Mouse (Mus musculus) common myeloid progenitor, adult 5-6 weeks (primary cell): ENCODE data around the gene Dph2. TPM values are rescaled to one million over a fixed set of nuclear protein-coding genes. Genes with fewer than 3 reads are reported as not detected.

ENCODE experiments used
- ATAC-seq: replicated peaks from 2 replicates; pipeline ENCODE4 v1.8.0; 2016; ENCODE audit warnings: low read depth, mild to moderate bottlenecking, moderate TSS enrichment, inconsistent platforms; ENCODE audit not compliant: poor library complexity, severe bottlenecking
- total RNA-seq: library from RNA; stranded (forward); fragments of 200-1000, 187-1606 nt; gene quantifications from 2 replicates; pipeline ENCODE4 v1.2.3, GENCODE M21; 2017

Gene Dph2
- 6.6 and 7.0 TPM in 2 replicates for total RNA-seq

DNA sequence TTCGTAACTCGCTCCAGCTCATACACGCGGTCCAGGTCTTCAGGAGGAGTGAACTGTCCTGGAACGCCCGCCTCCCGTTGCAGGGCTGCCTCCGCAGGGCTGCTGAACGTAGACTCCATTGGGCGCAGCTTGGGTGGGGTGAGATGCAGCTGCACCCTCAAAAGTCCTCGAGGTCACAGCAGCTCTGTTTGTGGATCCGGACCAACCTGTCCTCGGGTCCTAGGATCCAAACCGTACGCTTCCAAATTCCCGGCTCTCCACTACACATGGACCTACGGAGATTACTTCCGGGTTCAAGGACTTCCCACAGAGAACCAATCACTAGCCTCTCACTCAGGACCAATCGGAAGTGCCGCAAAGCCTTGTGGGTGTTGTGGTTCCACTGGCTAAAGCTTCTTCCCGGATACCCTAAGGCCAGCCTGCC, at the start of gene Dph2:
Gene Dph2 (minus strand): TSS at position 295 of the 424 bp plus-strand sequence.
- ATAC-seq, result peak; percentile 93

DNA sequence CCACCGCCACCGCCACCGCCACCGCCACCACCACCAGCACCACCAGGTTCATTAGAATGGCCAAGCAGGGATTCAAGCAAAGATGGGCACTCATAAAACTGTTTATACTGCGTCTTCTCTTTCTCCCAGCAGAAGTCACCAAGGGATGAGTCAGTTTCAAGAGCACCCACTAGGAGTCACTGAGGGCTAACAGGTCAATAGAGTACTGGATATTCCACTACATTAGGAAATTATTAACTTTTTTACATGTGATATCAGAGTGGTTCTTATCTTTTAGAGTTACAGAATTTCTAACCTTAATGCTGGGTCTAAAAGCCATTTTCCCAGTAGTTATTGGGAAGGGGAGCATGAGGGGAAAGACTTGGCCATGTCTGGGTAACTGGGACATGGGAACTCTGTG, 45.1 kb upstream of the Dph2 start:
- ATAC-seq, result no peak

DNA sequence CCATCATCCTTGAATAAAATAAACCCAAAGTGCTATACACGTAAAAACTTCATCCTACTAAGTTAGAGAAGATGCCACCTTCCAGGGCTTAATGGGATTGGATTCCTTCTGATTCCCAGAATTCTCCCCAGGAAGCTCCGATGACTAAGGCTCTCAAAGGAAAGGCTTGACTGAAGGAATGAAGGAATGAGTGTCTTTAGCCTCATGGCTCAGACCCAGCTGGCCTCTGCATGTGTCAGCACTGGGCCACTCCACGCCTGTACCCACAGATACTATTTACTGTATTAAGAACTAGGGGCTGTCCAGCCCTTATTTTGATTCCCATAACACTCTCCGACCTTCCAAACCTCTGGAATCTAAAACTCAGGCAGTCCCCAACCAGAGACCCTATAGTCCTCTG, 42.2 kb upstream of the Dph2 start:
- ATAC-seq, result no peak

DNA sequence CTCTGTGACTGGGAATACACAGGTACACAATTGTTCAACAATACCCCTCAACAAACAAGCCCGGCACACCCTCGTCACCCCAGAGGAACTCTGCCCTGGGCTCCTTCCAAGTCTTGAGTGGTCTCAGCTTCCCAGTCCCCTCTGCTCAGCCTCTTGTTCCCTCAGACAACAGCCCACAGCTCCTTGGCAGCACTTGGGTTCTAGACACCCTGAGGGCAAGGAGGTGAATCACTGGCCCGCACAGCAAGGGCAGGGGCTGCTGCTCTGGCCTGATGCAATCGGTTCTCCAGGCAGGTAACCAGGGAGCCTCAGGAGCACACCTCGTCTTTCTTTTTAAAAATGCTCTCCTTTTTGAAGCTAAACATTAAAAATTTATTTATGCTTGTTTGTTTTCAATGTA, 41.4 kb upstream of the Dph2 start:
- no peak for ATAC-seq

DNA sequence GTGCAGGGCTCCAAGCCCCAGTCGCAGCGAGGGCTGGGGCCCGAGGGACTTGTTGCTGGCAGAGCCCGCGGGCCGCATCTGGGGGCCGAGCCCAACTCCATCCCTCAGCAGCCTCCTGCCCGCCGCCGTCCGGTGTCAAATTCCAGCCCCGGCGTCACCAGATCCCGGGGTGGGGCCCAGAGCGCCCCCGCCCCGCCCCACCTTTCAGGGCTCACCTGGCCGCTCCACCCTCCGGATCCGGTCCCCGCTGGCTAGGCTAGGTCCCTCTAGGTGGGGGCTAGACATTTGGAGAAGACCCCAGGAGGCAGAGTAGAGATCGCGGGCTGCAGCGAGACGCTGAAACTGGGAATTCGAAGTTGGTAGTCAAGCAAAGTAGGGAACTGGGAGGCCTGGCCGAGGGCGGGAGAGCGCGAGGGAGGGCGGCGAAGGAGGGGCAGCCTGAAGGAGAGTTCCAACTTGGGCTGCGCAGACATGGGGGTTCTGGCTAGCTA, 37.6 kb upstream of the Dph2 start, which contains the start of gene Artn:
Gene Artn (minus strand): TSS at position 373 of the 491 bp plus-strand sequence.
- ATAC-seq, result no peak

DNA sequence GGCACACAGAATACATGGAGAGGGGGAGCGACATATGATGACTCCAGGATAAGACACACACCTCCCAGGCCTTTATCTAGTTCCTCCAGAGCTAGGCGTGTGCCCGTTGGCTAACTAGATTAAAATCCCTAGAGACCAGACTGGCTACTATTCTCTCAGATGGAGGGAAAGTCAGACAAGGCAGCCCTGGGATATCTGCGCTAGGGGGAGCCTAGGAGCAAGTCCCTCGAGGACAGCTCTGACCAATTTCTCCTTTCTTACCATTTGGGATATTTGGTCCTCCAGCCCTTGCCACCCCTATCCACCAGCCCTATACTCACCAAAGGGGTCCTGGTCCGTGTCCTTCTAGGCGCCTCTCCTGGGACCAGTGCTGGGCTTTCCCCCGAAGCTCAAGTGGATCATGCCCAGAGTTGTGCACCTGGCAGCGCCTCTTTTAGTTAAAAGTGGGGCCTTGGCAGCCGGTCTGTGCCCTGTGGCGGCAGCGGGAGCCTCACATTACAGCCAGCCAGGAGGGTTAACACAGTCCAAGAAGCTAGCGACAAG, 36.9 kb upstream of the Dph2 start:
- peak; percentile 61 for ATAC-seq

DNA sequence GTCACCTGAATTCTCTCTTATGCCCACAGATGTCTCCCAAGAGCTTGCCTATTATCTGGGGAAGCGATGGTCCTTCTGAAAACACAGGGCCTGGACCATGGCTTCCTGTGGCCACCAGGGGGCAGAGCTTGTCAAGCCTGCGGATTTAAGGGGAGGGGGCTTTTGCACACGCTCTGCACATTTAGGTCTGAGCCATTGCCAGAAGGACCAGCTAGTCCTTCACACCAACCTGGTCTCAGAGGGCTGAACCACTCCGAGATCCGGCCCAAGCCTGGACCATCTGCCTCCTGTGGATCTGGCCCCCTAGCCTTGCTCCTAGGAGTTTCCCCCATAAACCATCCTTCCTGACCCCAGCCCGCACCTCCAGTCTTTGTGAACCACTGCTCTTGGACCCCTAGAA, 36.4 kb upstream of the Dph2 start:
- ATAC-seq, result 0 out of 2 replicates have a peak, but pooled peaks have one; percentile 7

DNA sequence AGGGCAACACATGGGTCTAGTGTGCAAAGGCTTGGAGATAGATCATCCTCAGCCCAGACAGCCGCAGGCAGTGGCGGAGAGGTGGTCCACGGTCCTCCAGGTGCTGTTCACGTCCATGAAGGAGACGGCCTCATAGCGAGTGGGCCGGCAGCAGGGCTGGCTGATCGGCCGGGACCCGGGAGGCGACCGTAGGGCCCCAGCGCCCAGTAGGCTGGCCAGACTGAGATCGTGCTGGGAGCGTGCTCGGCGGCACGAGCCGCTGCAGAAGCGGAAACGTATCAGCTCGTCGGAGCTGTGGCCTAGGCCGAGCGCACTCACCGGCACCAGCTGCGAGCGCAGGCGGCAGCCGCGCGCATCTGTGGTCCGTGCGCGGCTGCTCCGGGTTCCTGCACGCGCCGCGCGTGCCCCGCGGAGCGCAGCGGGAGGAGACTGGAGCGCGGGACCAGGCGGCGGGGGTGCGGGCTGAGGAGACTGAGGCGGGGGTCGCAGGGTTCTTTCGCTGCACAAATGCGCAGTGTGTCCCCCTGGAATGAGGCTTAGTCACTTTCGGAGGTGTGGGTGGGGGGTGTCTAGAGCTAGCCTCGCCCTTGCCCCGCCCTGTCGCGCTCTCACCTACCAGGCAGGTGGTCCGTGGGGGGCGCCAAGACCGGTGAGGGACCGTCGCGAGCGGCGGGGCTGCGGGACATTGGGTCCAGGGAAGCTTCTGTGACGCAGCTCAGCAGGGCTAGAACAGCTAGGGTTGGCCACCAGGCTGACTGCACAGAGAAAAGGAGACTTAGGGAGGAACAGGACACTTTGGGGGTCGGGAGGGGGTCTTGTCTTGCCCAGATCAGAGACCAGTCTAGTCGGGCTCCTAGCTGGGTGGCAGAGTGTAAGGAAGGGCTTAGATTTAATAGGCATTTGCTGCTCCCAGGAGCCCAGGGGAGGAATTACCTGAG, 35.0 kb upstream of the Dph2 start:
- peak; percentile 28; the same call in 1 of the 2 replicates for ATAC-seq

DNA sequence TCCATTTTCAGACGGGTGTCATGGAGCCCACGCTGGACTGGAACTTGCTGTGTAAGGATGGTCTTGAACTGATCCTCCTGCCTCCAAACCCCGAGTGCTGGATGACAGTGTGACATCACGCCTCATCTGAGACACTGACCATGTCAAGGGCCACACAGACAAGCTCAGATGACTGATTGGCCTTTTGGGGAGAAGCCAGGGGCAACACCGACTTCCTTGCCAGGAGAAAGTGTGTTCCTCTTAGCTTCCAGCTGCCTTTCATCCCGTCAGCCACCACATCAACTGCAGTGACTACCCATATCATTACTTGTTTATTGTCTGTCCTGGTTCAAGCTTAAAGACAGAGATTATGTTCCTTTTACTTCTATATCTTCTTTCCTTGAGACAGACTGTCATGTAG, 33.1 kb upstream of the Dph2 start:
- ATAC-seq, result no peak

DNA sequence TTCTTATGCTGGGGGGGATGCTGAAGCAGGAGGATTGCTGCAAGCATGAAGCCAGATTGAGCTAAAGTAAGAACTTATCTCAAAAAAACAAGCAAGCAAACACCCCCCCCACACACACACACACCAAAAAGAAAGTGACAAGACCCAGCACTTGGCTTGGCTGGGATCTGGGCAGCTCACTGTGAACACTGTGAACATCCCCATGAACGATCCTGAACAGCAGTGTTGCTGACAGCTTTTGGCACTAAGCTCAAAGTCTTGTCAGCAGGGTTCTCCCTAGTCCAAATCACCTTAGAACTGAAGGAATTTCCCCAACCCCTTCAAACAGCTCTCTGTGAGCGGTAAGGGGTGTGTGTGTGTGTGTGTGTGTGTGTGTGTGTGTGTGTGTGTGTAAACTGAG, 31.6 kb upstream of the Dph2 start:
- no peak for ATAC-seq

DNA sequence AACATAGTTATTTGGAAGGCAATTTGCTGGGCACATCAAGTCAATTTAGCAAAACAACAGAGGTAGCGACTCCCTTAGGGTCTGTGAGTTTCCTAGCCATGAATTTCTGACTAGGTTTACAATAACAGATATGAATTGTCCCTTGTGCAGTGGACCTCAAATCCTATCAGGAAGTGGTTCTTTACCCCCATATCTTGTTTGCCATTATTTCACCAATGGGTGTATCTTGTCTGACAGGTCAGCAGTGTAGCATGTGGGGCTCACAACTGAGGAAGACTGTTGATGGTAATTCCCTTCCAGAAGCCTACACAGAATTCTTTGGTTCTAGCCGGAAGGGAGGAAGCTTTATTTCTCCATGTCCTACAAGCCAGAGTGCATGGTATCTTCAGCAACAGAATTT, 29.5 kb upstream of the Dph2 start:
- no peak for ATAC-seq

DNA sequence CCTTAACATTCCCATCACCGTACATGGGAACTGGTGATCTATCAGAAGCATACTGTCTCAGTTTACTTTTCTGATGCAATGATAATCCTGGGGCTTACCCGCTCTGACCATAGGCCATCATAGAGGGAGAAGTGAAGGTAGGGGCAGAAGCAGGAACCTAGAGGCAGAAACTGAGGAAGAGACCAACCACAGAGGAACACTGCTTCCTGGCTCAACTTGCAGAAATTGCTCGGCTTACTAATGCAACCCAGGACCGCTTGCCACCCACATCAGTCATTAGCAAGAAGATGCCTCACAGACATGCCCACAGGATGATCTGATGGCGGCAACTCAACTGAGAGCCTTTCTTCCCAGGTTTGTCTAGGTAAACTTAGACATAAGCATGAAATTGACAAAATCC, 26.9 kb upstream of the Dph2 start:
- ATAC-seq, result no peak

DNA sequence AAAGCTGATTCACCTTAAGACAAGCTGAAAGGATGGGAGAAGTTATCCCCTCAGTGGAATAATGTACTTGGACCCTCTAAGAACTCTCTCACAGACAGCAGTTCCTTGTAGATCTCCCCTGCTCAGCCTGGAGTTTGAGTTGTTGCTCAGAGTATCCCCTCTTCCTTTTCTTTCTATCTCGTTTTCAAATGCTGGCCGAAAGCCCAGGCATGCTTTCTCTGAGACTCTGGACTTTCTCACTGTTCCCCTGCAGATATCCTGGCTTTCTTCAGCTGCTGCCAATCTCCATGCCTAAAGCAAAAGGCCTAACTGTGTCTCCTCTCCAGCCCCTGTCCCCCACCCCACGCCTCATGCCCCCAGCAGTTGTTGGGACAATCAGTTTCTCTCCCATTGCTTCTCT, 26.4 kb upstream of the Dph2 start:
- no peak for ATAC-seq

DNA sequence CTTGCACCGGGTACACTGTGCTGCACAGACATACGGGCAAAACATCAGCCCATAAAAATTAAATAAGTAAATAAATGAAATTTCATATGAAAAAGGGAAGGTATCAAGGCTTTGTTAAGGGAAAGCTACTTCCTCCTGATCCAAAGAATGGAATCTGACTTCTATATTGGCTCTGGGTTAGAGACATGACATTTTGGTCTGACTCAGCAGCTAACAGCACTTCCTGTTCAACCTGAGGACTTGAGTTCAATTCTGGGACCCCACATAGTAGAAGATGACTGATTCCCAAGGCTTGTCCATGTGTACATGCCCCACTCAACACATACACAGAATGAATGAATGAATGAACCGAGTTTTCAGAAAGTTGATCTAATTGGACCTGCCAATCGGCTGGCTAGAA, 26.0 kb upstream of the Dph2 start:
- no peak for ATAC-seq

DNA sequence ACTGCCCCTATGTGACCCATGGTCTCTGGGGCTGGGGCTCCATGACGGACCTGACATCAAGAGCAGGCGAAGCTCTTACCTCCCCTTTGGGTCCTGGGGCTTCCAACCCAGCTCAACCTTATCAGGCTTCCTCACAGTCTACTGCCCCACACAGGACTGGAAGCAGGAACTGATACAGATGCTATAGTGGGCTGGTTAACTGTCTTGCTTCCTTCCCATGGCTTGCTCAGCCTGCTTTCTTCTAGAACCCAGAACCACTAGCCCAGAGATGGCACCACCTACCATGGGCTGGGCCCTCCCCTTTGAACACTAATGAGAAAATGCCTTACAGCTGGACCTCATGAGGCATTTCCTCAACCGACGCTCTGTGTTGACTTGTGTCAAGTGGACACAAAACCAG, 25.6 kb upstream of the Dph2 start:
- no peak for ATAC-seq

DNA sequence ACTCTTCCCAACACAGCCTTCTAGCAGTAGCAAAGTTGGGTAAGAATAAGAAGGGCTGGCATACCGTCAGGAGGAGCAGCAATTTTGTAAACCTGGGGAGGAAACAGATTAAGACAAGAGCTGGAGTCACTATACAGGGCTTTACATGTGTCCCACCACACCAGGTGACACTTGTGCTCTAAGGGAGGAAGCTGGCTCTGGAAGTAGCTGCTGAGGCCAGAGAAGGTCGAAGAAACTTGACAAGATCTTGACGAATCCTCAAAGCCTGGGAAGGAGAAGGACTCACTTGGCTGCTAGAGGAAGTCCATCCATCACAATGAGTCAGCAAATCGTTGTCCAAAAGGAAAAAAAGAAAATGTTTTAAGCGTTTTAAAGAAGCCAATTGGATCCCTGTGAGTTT, 24.6 kb upstream of the Dph2 start:
- no peak for ATAC-seq

DNA sequence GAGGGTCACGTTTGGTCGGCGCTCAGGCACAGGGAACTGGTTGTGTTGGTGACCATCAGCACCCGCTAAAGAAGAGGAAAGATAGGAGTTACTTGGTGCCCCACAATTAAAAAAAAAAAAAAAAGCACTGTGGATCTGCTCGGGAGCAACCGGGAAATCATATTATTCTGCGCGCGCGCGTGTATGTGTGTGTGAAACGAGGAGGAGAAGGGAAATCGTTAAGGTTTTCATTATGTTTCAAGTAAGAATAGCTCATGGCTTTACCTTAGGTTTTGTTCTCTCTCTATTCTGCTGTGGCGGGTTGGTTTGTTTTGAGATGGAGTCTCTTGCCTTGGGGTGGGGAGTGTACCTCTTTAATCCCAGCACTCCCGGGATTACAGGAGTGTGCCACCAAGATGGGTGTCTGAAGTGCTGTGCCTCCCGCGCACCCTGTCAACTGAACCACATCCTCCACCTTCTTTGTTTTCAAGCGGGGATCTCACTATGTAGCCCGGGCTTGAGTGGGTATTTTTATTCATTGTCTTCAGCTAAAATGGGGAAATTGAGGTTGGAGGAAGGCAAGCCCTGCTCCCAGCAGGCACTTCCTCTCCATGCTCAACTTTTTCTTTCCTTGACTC, 23.8 kb upstream of the Dph2 start:
- peak; percentile 24 for ATAC-seq

DNA sequence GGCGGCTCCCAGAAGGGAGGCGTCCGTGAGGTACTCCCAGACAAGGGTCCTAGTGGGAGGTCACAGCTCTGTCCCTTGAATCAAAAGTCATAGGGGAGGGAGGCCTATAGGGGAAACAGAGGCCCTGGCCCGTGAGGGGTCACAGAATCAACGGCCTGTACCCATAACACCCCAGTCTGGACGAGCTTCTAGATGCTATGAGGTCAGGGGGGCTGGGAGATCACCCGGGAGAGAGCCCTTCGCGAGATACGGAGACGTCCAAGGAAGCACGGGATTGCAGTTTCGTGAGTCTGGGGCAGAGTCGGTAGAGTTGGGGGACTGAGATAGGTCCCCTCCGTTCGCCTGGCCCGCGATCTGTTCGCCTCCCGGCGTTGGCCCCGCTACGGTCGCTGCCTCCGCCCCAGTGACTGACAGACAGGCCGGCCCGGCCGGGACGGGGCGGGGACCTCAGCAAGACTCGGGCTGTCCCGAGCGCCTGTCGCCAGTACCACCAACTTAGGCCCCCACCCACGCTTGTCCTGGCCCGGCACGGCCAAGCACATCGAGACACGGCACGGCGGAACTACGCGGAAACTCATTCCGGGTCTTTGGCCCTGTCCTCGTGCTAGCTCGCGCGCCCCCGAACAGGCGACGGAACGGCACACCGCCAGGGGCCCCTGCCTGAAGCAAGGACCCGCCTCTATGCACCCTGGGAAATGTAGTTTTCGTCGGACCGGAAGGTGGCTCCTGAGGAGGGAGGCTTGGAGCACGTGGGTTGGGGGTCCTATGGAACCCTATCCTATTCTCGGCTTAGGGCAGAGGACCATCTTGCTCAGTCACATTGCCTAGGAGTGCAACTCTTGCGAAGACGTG, 23.0 kb upstream of the Dph2 start, which contains the start of gene Ipo13:
Gene Ipo13 (minus strand): TSS at position 409 of the 852 bp plus-strand sequence.
- peak; percentile 85 for ATAC-seq

DNA sequence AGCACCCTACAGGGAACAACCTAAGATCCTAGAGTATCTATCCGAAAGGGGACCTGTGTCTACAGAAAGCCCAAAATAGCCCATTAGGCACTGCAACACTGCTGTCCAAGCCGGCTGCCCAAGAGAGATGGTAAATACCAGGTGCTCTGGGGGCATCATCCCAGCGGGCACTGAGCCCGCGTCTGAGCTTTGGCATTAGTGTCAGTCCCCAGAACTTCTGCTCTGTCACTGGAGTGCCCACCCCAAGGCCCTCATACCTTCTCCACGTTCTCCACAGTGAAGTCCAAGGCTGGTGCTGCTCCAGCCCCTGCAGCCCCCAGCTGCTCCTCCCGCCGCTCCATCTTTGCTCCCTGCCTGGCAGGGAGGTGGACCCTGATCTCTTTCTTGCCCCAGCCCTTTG, 22.2 kb upstream of the Dph2 start:
- ATAC-seq, result no peak

DNA sequence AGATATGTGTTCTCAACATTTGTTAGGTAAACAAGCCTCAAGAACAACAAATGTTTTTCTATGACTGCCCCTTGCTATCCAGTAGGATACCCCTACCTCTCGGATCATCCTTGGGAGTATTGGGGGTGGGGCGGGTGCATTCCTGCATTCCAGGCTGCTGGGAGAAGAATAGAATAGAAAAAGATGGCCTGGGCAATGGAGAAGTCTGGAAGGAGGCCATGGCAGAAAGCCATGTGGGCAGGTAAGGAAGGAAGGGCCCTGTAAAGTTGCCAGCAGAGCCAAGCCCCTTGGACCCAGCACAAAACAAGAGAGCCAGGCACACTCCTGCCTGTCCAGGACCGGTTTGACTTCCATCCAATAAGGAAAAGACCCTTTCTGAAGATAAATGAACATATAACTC, 21.6 kb upstream of the Dph2 start:
- no peak for ATAC-seq
